Mouse (Mus musculus): ENCODE results near the gene Adcy7. TPM values are rescaled to one million over a fixed set of nuclear protein-coding genes. Genes with fewer than 3 reads are reported as not detected.

Adcy7 gene
- polyA plus RNA-seq, 1 experiment: 2.1 TPM

DNA sequence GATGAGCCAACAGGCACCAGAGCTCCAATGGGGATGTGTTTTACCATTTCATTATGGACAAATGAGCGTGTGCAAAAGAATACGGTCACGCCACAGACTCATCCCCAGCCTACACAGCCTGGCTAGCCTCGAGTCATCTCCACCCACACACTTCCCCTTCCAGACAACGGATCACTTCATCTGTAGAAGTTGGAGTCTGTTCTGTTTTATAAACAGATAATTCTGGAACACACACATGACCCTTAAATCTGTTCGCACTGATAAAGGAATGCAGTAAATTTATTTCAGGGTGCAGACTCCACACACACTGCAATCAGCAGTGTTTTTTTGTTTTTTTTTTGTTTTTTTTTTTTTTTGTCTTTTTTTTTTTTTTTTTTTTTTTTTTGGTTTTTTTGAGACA is 7.5 kb downstream of the Adcy7 start:
- Histone ChIP-seq H3K4me3 (ENCODE audit: low read depth, low read length) (no peak overlapping the region), H3K36me3 (ENCODE audit: control insufficient read depth, insufficient read depth, low read length, poor library complexity, severe bottlenecking) (no peaks in the 10 kb centered on the region), H3K9ac (ENCODE audit: low read depth, poor library complexity, severe bottlenecking) (no peak overlapping the region), H3K27ac (ENCODE audit: insufficient read depth, low read length) (no peak overlapping the region), H3K4me1 (ENCODE audit: control insufficient read depth, insufficient read depth, low read length) (no peaks in the 10 kb centered on the region), H3K9me3 (replicated peaks; ENCODE audit: control insufficient read depth, insufficient read depth, low read length, poor library complexity, severe bottlenecking) (no peaks in the 10 kb centered on the region), H3K27me3 (ENCODE audit: control insufficient read depth, insufficient read depth, low read length, poor library complexity, severe bottlenecking) (no peaks in the 10 kb centered on the region)
- TF ChIP-seq POLR2A (IDR thresholded peaks at IDR 0.05; ENCODE audit: insufficient read depth, low read length) (no peak), CTCF (IDR thresholded peaks at IDR 0.05; ENCODE audit: low read depth, low read length) (no peak), EP300 (IDR thresholded peaks at IDR 0.05; ENCODE audit: insufficient read depth, low read depth, low read length) (no peak)

DNA sequence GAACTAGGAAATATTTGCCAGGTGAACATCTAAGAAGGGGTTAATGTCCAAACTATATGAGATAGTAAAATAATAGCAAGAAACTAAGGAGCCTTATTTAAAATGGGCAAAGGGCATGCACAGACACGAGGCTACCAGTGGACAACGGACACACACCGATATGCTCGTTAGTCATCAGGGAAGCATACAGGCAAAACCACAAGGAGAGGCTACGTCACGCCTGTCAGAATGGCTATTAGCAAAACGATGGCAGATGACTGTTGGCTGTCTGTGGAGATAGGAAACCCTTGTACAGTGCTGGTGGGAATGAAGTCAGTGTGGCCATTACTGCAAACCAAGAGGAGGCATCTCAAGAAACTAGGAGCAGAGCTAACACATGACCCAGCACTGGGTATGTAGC is 8.7 kb downstream of the Adcy7 start:
- H3K9ac ChIP-seq (ENCODE audit: low read depth, poor library complexity, severe bottlenecking): no peak overlapping the region
- H3K27ac ChIP-seq (ENCODE audit: insufficient read depth, low read length): no peak overlapping the region
- H3K27me3 ChIP-seq (ENCODE audit: control insufficient read depth, insufficient read depth, low read length, poor library complexity, severe bottlenecking): no peaks in the 10 kb centered on the region
- no peaks in the 10 kb centered on the region for H3K36me3 ChIP-seq (ENCODE audit: control insufficient read depth, insufficient read depth, low read length, poor library complexity, severe bottlenecking)
- TF ChIP-seq CTCF (IDR thresholded peaks at IDR 0.05; ENCODE audit: low read depth, low read length) (no peak), EP300 (IDR thresholded peaks at IDR 0.05; ENCODE audit: insufficient read depth, low read depth, low read length) (no peak), POLR2A (IDR thresholded peaks at IDR 0.05; ENCODE audit: insufficient read depth, low read length) (no peak)
- no peaks in the 10 kb centered on the region for H3K4me1 ChIP-seq (ENCODE audit: control insufficient read depth, insufficient read depth, low read length)
- no peak overlapping the region for H3K4me3 ChIP-seq (ENCODE audit: low read depth, low read length)
- no peaks in the 10 kb centered on the region for H3K9me3 ChIP-seq (replicated peaks; ENCODE audit: control insufficient read depth, insufficient read depth, low read length, poor library complexity, severe bottlenecking)

DNA sequence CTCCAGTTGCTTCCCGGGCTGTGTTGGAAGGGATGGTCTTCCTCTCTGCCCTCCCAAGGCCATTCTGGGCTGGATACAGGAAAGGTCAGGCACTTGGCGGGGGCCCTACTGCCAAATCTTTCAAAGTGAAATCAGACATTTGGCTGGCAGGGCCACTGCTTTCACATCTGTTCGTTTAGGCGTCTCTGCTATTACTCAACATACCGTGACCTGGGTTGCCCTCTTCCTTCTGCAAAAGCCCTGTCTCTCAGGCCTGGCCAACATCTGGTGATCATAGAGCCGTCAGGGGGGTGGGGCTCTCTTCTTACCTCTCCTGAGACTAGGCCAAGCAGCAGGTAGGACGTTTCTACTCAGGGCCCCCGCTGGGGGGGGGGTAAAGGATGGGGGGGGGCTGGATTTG is 10.5 kb downstream of the Adcy7 start:
- H3K9me3 ChIP-seq (replicated peaks; ENCODE audit: control insufficient read depth, insufficient read depth, low read length, poor library complexity, severe bottlenecking): no peaks in the 10 kb centered on the region
- H3K27ac ChIP-seq (ENCODE audit: insufficient read depth, low read length): no peak overlapping the region
- no peaks in the 10 kb centered on the region for H3K4me1 ChIP-seq (ENCODE audit: control insufficient read depth, insufficient read depth, low read length)
- H3K27me3 ChIP-seq (ENCODE audit: control insufficient read depth, insufficient read depth, low read length, poor library complexity, severe bottlenecking): no peaks in the 10 kb centered on the region
- no peak overlapping the region for H3K4me3 ChIP-seq (ENCODE audit: low read depth, low read length)
- no peak overlapping the region for H3K9ac ChIP-seq (ENCODE audit: low read depth, poor library complexity, severe bottlenecking)
- no peak for TF ChIP-seq CTCF (IDR thresholded peaks at IDR 0.05; ENCODE audit: low read depth, low read length)
- TF ChIP-seq EP300 (IDR thresholded peaks at IDR 0.05; ENCODE audit: insufficient read depth, low read depth, low read length): no peak
- TF ChIP-seq POLR2A (IDR thresholded peaks at IDR 0.05; ENCODE audit: insufficient read depth, low read length): no peak
- no peaks in the 10 kb centered on the region for H3K36me3 ChIP-seq (ENCODE audit: control insufficient read depth, insufficient read depth, low read length, poor library complexity, severe bottlenecking)

DNA sequence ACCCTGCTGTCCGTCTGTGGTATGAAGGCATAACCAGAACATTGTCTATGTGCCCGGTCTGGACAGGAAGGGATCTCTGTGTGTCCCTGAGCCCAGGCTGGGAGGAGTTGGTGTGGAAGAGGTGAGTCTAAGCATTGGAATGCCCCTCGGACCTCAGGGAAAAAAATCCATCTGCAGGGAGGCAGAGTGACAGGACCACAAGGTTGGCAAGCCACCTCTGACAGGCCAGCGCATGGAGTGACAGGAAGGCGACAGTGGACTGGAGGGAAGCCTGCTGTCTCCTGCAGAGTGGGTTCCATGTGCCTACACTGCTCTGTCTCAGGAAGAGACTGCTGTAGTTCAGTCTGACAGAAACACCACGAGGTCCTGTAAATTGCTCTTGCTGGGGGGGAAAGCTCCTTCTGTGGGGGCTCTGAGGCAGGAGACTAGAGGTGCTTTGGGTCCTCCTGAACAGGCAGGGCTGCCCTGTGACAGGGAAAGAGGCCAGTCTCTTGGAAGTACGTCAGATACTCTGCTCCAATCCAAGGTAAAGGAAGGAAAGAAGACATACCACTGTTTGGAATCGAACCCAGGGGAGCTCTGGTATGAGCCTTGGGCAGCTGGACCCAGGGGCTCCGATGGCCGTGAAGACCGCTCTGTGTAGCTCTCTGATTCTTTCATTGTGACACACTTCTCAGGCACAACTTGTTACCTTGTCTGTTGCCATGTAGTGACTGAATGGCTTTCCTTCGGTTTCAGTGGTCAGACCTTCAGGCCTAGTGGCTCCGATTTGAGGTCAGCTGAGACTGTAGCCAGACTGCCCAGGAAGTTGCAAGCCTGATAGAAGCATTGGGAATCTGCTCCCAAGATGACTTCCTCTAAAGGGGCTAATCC is 11.3 kb downstream of the Adcy7 start:
- H3K4me1 ChIP-seq (ENCODE audit: control insufficient read depth, insufficient read depth, low read length): no peaks in the 10 kb centered on the region
- no peaks in the 10 kb centered on the region for H3K27me3 ChIP-seq (ENCODE audit: control insufficient read depth, insufficient read depth, low read length, poor library complexity, severe bottlenecking)
- no peak overlapping the region for H3K4me3 ChIP-seq (ENCODE audit: low read depth, low read length)
- TF ChIP-seq POLR2A (IDR thresholded peaks at IDR 0.05; ENCODE audit: insufficient read depth, low read length): no peak
- TF ChIP-seq EP300 (IDR thresholded peaks at IDR 0.05; ENCODE audit: insufficient read depth, low read depth, low read length): no peak
- no peak for TF ChIP-seq CTCF (IDR thresholded peaks at IDR 0.05; ENCODE audit: low read depth, low read length)
- H3K27ac ChIP-seq (ENCODE audit: insufficient read depth, low read length): no peak overlapping the region
- H3K9me3 ChIP-seq (replicated peaks; ENCODE audit: control insufficient read depth, insufficient read depth, low read length, poor library complexity, severe bottlenecking): no peaks in the 10 kb centered on the region
- H3K9ac ChIP-seq (ENCODE audit: low read depth, poor library complexity, severe bottlenecking): no peak overlapping the region
- H3K36me3 ChIP-seq (ENCODE audit: control insufficient read depth, insufficient read depth, low read length, poor library complexity, severe bottlenecking): no peaks in the 10 kb centered on the region

DNA sequence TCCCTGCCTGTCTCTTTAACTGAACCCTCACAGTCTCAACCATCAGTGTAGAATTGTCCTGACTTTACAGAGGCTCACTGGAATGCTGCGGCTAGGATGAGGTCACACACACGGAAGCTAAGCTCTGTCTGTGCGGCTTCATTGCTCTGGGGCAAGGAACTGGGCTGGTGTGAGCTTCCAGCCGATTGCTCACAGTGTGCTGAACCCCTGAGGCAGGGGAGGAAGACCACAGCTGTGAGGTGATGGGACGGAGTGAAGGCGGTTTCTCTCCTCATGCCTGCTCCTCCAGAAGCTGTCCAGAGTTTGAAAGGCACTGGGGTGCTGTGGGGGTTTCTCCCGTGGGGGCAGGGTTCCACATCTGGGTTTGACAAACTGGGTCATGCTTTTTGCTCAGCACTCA is 12.5 kb downstream of the Adcy7 start:
- H3K4me3 ChIP-seq (ENCODE audit: low read depth, low read length): no peak overlapping the region
- no peaks in the 10 kb centered on the region for H3K36me3 ChIP-seq (ENCODE audit: control insufficient read depth, insufficient read depth, low read length, poor library complexity, severe bottlenecking)
- TF ChIP-seq POLR2A (IDR thresholded peaks at IDR 0.05; ENCODE audit: insufficient read depth, low read length): no peak
- no peak for TF ChIP-seq CTCF (IDR thresholded peaks at IDR 0.05; ENCODE audit: low read depth, low read length)
- TF ChIP-seq EP300 (IDR thresholded peaks at IDR 0.05; ENCODE audit: insufficient read depth, low read depth, low read length): no peak
- no peaks in the 10 kb centered on the region for H3K9me3 ChIP-seq (replicated peaks; ENCODE audit: control insufficient read depth, insufficient read depth, low read length, poor library complexity, severe bottlenecking)
- no peak overlapping the region for H3K9ac ChIP-seq (ENCODE audit: low read depth, poor library complexity, severe bottlenecking)
- H3K4me1 ChIP-seq (ENCODE audit: control insufficient read depth, insufficient read depth, low read length): no peaks in the 10 kb centered on the region
- no peaks in the 10 kb centered on the region for H3K27me3 ChIP-seq (ENCODE audit: control insufficient read depth, insufficient read depth, low read length, poor library complexity, severe bottlenecking)
- H3K27ac ChIP-seq (ENCODE audit: insufficient read depth, low read length): no peak overlapping the region
